Mouse (Mus musculus) right cerebral cortex, postnatal 36 days (tissue): ENCODE measurements around the gene Gm11937.
"Not testable (repeated sequence)": the region's sequence is repeated elsewhere in the genome, so short reads cannot be mapped to it uniquely, and the experiment has no call there.

Source experiments
- DNase-seq, 2 experiments: peaks; one replicate each; pipeline ENCODE4 v3.0.0; 2022; ENCODE audit warnings: low spot score in 2 of 2, mixed read lengths in 1 of 2

Gene Gm11937

DNA sequence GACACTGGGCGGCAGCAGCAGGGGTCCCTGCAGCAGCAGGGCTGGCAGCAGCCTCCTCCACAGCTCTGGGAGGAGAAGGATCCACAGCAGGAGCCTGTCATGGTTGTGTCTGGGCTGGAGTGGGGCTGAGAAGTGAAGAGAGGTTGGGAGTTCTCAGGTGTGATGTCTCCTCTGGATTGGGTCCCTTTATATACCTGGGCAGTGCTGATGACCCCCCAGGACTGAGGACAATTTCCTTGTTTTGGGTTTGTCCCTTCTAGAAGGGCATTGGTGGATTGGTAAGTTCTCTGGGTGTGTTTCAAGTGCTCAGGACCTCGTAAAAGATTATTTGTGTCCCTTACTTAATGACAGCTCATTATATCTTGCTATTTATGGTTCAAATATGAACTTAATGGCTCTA is at the start of gene Gm11937:
Gene Gm11937 (minus strand): TSS at position 101 of the 400 bp plus-strand sequence.
- not testable (repeated sequence) for DNase-seq

DNA sequence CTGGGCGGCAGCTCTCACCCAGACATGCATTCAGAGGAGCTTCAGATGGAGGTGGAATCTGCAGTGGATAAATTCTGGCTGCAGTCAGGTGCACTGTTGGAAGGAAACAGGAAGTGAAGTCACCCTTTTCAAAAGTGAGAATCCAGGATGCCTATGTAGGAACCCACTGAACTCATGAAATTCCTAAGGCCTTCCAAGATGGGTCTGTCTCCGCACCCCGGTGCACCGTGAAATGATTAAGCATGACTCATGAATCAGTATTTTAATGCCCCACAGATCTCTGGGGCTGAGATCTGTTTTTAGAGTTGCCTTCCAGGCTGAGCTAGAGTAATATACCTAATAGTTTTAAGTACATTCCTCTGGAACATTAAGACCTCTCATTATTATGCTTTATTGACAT is 49.3 kb upstream of the Gm11937 start:
- DNase-seq = no peak

DNA sequence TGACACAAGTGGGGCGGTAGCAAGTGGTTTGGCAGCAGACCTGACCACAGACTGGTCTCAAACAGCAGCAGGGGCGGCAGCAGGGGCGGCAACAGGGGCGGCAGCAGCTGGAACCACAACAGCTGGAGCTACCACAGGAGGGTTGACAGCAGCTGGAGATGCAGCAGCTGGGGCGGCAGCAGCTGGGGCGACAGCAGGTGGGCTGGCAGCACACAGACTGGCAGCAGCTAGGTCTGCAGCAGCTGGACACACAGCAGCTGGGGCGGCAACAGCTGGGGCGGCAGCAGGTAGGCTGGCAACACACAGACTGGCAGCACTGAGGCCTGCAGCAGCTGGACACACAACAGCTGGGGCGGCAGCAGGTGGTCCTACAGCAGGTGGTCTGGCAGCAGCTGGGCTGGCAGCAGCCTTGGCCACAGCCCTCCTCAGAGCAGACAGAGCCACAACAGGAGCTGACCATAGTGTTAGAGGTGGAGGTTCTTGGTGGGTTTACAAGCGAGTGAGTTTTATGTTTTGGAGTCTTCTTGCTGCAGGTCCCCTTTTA is 48.5 kb upstream of the Gm11937 start, which contains the start of gene Gm11563:
Gene Gm11563 (minus strand): TSS at position 494 of the 544 bp plus-strand sequence.
- not testable (repeated sequence) for DNase-seq

DNA sequence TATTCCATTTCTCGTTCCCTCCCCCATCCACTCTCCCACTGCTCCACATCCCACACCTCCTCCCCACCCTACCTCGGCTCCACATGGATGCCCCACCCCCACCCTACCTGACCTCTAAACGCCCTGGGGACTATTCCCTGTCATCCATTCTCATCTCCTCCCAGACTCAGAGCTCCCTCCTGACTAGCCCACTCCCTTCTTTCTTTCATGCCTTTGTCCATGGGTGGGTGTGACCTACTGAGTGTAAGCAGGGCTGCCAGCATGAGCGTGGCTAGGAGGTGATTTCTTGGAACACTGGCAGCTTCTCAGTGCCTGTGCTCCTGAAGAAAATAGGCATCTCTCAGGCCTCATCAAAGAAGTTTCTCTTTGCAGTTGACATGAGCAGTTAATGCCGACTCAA is 47.1 kb upstream of the Gm11937 start:
- no peak for DNase-seq

DNA sequence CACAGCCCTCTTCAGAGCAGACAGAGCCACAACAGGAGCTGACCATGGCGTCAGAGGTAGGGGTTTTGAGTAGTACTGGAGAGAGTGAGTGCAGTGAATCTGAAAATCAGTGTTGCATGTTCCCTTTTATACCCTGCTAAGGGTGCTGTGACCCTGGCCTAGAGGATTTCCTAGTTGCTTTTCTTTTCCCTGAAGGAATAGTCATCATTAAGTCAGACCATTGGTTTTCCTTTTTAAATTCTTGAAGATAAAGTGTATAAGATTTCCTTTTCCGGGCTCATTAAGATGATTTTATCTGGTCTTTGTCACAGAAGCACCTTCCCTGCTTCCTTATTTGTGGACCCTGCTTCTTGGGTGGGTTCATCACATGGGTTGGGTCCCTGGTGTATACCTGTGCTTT is 40.1 kb upstream of the Gm11937 start, which contains the start of gene Gm11555:
Gene Gm11555 (minus strand): TSS at position 101 of the 400 bp plus-strand sequence.
- DNase-seq = no peak

DNA sequence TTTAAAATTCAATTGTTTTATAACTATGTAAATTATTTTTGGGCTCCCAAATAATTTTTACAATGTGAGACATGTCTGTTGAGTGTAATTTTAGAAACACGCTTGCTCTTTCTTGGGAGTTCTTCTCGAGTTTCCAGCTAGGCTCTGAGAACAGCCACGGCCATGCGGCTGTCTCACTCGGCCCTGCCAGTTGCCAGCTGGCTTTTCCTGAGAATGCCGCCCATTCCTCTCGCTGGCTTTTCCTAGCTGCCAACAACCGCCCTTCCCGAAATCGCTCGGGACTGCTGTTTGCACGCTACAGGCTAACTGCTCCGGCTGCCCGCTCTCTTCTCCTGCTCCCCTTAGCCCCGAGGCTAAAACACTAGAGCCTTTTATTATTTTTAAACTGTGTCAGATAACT is 36.5 kb upstream of the Gm11937 start:
- no peak for DNase-seq

DNA sequence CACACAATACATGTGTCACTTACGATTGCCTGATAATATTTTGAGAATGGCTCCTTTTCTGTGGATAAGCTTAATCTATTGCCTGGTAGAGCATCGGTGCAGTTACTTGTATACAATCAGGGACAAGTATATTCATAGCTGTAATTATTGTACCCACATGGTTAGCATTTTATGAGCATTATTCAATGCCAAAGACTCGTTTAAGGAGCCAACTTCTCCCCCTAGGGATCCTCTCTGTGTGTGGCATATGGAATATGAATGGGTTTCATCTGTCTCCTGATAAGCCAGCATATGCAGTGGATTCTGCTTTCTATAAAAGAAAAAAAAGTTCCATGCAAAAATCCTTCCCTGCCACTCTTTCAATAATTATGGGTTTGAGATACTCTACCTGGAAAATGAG is 34.4 kb upstream of the Gm11937 start:
- no peak for DNase-seq

DNA sequence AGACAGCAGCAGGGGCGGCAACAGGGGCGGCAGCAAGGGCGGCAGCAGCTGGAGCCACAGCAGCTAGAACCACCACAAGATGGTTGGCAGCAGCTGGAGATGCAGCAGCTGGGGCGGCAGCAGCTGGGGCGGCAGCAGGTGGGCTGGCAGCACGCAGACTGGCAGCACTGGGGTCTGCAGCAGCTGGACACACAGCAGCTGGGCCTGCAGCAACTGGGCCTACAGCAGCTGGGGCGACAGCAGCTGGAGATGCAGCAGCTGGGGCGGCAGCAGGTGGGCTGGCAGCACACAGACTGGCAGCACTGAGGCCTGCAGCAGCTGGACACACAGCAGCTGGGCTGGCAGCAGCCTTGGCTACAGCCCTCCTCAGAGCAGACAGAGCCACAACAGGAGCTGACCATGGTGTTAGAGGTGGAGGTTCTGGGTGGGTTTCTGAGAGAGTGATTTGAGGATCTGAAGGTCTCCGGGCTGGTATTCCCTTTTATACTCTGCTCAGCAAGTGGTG is 33.7 kb upstream of the Gm11937 start, which contains the start of gene Krtap4-7:
Gene Krtap4-7 (minus strand): TSS at position 455 of the 505 bp plus-strand sequence.
- not testable (repeated sequence) for DNase-seq

DNA sequence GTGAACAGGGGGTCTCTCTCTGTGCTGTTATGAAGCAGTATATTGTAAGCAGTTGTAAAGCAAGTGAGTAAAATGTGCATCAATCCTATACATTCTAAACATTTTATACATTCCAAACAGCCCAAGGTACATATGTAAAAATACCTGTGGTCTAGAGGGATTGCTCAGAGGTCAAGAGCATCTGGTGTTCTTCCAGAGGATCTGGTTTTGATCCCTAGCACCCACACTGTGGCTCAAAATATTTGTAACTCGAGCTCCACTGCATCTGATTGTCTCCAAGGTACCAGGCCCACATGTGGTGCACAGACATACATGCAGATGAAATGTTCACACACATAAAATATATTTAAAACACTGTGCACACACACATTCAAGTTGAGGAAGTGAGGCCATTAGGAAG is 30.9 kb upstream of the Gm11937 start:
- DNase-seq = no peak

DNA sequence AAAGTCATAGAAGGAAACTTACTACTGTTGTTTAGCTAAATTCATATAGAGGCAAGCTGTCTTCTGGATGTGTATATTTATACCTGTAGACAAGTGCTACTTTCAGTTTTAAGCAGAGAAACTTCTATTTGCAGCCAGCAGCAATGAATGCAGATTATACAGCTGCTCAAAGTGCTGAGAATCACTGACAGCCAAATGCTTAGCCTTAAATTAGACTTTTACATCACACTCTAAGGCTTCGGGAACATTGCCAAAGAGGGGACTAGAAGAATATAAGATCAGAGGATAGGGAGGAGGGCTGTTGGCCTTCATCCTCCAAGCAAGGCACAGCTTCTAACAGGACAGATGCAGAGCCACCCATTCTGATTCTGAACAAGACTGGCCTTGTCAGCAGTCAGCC is 27.1 kb upstream of the Gm11937 start:
- DNase-seq = no peak

DNA sequence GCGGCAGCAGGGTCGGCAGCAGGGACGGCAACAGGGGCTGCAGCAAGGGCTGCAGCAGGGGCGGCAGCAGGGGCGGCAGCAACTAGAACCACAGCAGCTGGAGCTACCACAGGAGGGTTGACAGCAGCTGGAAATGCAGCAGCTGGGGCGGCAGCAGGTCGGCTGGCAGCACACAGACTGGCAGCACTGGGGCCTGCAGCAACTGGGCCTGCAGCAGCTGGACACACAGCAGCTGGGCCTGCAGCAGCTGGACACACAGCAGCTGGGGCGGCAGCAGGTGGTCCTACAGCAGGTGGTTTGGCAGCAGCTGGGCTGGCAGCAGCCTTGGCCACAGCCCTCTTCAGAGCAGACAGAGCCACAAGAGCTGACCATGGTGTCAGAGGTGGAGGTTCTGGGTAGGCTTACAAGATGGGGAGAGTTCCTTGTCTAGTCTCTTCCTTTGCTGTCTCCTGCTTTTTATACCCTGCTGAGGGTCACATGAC is 24.7 kb upstream of the Gm11937 start, which contains the start of gene Krtap4-2:
Gene Krtap4-2 (minus strand): TSS at position 432 of the 482 bp plus-strand sequence.
- no peak for DNase-seq

DNA sequence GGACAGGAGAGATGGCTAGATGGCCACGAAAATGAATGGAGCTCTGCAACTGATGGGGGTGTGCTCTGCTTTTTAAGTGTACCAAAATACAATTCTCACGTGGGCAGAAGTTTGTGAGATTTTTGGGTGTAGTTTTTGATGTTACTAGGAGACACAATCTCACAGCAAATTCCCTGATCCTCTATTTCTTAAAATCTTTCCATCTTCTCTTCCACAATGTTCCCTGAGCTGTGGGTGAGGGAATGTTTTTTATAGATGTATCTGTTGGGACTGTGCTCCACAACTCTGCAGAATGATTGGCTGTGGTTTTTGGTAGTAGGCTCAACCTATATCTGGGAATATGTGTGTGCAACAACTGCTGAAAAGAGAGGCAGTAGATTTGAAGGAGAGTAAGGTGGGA is 23.3 kb upstream of the Gm11937 start:
- DNase-seq = peak in 1 of 2 experiments; percentile 35

DNA sequence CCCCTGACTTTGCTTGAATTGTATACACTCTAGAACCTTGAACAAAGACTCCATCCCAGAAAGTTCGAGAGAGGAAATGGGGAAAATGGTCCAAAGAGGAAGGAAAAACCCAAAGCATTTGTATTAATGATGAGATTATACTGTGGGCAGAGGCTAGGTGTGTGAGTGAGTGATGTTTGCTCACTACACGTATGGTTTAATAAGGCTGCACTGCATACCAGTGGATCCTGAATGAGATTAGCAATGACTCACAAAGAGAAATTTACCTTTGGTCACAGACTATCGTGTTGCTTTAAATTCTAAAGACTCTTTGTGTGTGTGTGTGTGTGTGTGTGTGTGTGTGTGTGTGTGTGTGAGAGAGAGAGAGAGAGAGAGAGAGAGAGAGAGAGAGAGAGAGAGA is 20.9 kb upstream of the Gm11937 start:
- no peak for DNase-seq

DNA sequence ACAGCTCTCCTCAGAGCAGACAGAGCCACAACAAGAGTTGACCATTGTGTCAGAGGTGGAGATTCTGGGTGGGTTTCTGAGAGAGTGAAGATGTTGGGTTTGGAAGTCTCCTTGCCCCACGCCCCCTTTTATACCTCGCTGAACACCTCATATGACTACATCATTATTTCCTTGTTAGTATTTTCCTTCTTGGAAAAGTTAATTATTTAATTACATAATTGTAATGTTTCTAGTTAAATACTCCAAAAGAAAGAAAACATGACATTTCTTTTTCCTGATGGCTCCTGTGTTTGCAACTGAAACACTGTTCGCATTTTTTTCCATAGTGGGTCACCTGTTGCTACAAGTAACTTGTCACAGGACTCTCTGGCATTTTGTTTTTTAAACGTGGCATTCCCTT is 18.1 kb upstream of the Gm11937 start, which contains the start of gene Krtap4-1:
Gene Krtap4-1 (minus strand): TSS at position 101 of the 400 bp plus-strand sequence.
- DNase-seq = no peak

DNA sequence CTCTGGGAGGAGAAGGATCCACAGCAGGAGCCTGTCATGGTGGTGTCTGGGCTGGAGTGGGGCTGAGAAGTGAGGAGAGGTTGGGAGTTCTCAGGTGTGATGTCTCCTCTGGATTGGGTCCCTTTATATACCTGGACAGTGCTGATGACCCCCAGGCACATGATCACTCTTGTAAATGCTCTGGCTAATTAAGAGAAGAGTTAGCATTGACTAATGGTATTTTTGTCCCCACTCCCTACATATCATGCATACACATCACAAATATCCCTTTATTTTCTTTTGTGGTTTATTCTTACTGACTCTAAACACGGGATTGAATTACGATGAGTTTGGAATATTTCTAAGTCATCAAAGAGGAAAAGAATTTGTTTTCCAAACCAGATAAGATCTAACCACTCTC is 10.3 kb upstream of the Gm11937 start, which contains the start of gene Gm11562:
Gene Gm11562 (minus strand): TSS at position 101 of the 400 bp plus-strand sequence.
- no peak for DNase-seq

DNA sequence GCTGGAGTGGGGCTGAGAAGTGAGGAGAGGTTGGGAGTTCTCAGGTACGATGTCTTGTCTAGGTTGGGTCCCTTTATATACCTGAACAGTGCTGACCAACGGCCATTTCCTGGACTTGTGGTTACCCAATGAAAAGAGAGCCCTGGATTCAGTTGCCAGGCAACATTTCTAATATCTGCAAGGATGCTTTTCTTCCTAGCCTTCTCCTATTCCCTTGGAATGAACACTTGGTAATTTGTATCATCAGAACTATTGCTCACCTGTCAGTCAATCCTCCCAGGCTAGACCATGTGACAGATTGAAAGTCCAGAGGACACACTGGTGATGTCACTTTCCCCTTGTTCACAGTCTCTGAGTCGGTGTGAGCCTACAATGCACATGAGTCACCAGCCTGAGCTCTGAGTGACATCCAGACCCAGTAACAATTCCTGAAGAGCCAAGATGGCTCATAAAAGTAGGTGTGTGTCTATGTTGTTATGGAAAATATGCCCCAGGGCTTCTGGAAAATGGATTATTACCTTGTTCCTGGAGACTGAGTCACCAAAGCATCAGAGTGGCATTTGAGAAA is 4.9 kb upstream of the Gm11937 start, which contains the start of gene Krtap2-4:
Gene Krtap2-4 (minus strand): TSS at position 51 of the 568 bp plus-strand sequence.
- DNase-seq = no peak

DNA sequence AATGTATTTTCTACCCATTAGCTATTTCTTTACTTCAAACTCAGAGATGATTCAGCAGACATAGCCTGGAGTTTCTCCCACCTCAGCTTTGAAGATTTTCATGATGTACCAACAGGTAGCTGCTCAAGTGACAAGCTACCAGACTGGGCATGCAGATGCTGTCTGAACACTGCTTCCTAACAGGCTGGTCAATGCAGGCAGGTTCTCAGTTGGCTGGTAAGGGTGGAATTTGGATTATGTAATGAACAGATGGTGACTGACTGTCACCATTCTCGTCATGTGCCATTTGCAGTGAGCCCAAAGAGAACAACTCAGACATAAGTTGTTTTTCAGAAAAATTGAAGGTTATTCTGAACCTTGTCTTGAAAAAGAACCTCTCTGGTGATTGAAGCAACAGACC is 863 bp downstream of the Gm11937 start:
- DNase-seq = peak; percentile 50 to 58

DNA sequence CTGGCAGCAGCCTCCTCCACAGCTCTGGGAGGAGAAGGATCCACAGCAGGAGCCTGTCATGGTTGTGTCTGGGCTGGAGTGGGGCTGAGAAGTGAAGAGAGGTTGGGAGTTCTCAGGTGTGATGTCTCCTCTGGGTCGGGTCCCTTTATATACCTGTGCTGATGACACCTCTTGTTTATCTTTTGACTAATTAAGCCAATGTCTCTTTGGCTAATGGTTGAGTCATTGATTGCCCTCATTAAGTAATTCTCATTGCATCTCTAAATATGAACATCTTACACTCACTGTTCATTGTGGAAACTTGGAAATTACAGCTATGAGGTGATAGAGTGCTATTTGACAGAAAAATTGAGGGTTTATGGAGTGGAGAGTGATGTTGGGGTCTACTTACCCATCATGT is 6.8 kb downstream of the Gm11937 start, which contains the start of gene Gm11938:
Gene Gm11938 (minus strand): TSS at position 101 of the 400 bp plus-strand sequence.
- DNase-seq = not testable (repeated sequence)

DNA sequence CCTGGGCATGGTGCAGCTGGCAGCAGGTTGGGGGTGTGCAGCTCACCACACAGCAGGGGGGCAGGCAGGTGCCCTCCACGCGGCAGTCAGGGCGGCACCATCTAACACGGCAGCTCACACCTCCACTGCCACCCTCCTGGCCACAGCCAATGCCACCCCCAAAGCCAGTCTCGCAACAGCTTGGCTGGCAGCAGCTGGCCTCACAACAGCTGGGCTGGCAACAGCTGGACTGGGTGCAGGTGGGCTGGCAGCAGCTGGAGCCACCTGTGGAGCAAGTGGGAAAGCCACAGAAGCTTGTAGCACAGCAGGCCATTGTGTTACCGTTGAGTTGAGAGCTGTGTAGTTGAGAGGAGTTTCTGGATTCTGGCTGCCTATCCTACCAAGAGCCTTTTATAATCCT is 12.2 kb downstream of the Gm11937 start, which contains the start of gene Krtap9-3:
Gene Krtap9-3 (minus strand): TSS at position 364 of the 400 bp plus-strand sequence.
- not testable (repeated sequence) for DNase-seq

DNA sequence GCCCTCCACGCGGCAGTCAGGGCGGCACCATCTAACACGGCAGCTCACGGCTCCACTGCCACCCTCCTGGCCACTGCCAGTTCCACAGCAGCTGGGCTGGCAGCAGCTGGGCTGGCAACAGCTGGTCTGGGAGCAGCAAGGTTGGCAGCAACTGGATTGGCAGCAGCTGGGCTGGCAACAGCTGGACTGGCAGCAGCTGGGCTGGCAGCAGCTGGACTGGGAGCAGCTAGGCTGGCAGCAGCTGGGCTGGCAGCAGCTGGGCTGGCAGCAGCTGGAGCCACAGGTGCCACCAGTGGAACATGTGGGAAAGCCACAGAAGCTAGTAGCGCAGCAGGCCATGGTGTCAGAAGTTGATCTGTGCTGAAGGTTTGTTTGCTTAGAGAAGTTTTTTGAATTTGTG is 19.0 kb downstream of the Gm11937 start, which contains the start of gene Krtap1-3:
Gene Krtap1-3 (minus strand): TSS at position 359 of the 400 bp plus-strand sequence.
- no peak for DNase-seq

DNA sequence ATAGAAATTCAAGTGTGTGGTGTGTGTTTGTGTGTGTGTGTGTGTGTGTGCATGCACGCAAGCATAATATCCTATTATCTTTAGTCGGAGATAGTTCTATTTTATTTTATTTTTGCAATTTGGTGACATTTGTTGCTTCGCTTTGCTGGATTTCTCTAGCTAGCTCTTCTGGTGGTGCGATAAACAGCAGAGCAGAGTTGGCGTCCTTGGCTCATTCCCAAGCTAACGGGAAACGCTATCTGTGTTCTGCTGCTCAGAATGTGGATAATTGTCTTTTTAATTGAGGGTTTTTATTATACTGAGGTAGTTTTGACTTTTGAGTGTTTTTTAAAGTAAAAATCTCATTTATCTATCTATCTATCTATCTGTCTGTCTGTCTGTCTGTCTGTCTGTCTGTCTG is 24.9 kb downstream of the Gm11937 start:
- DNase-seq = no peak

DNA sequence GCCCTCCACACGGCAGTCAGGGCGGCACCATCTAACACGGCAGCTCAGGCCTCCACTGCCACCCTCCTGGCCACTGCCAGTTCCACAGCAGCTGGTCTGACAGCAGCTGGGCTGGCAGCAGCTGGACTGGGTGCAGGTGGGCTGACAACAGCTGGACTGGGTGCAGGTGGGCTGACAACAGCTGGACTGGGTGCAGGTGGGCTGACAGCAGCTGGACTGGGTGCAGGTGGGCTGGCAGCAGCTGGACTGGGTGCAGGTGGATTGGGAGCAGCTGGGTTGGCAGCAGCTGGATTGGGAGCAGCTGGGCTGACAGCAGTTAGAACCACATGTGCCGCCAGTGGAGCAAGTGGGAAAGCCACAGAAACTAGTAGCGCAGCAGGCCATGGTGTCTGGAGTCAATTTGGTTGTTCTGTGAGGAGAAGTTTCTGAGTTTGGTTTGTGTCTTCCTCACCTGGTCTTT is 26.7 kb downstream of the Gm11937 start, which contains the start of gene Krtap1-4:
Gene Krtap1-4 (minus strand): TSS at position 410 of the 460 bp plus-strand sequence.
- DNase-seq = no peak
